Mouse (Mus musculus) brain, embryonic 14.5 days (tissue): ENCODE data around the gene Trhde.

ENCODE experiments used
- CTCF ChIP-seq: fragments of 200-500 bp; IDR thresholded peaks from 2 replicates; pipeline ENCODE4 v1.5.1; 2012; ENCODE audit warnings: inconsistent platforms, mild to moderate bottlenecking, moderate library complexity, borderline replicate concordance; ENCODE audit not compliant: insufficient read depth, insufficient read length; ENCODE audit errors: extremely low read depth
- POLR2A ChIP-seq: fragments of 200-500 bp; IDR thresholded peaks from 2 replicates; pipeline ENCODE4 v1.6.1; 2012; ENCODE audit warnings: mild to moderate bottlenecking, inconsistent platforms, borderline replicate concordance; ENCODE audit not compliant: poor library complexity, insufficient read depth, insufficient read length, severe bottlenecking; ENCODE audit errors: extremely low read depth

- TF ChIP-seq CTCF (no peak), POLR2A (no peak)
Observed at GRCm38 (mm10) chr10:114801457-114802160, 498 bp downstream of the Trhde start.
